Mouse (Mus musculus): ENCODE results near the gene Amy2a3. TPM values are rescaled to one million over a fixed set of nuclear protein-coding genes. Genes with fewer than 3 reads are reported as not detected.
"Not testable (repeated sequence)": the region's sequence is repeated elsewhere in the genome, so short reads cannot be mapped to it uniquely, and the experiment has no call there.

The Amy2a3 gene
- polyA plus RNA-seq (2015; fragmentation: Nextera tagmentation; extraction: Ambion mirVana): 0.62 and 7.0 TPM in 2 replicates

GRCm38 (mm10) chr3:113323952-113324351, at the start of gene Amy2a3:
Amy2a3 (minus strand) TSS chr3:113324052.
- not testable (repeated sequence) for DNase-seq; H3K4me2 ChIP-seq (ENCODE audit: low read depth, low read length); ATAC-seq; H3K9ac ChIP-seq (replicated peaks); H3K4me1 ChIP-seq (ENCODE audit: insufficient read depth); H3K9me3 ChIP-seq (ENCODE audit: low read length); H3K4me3 ChIP-seq (ENCODE audit: low read depth, low read length); H3K27ac ChIP-seq (ENCODE audit: low read depth); H3K27me3 ChIP-seq (ENCODE audit: insufficient read depth, low read length); H3K36me3 ChIP-seq (replicated peaks; ENCODE audit: insufficient read depth, low read length)
- no CpG with 5 or more reads among the region's 4 CpGs for WGBS (ENCODE audit: insufficient replicate concordance)

- H3K27me3 ChIP-seq (ENCODE audit: insufficient read depth, low read length): not testable (repeated sequence)
- whole genome bisulfite sequencing (ENCODE audit: insufficient replicate concordance): no CpG with 5 or more reads among the region's 4 CpGs
Observed at GRCm38 (mm10) chr3:113356558-113356957, 32.7 kb upstream of the Amy2a3 start, which contains the start of gene Amy2a2. Amy2a2 (minus strand) TSS chr3:113356658.

GRCm38 (mm10) chr3:113345484-113345883, 21.6 kb upstream of the Amy2a3 start:
- H3K27me3 ChIP-seq (ENCODE audit: insufficient read depth, low read length); DNase-seq; H3K4me3 ChIP-seq (ENCODE audit: low read depth, low read length); H3K9ac ChIP-seq (replicated peaks); H3K4me1 ChIP-seq (ENCODE audit: insufficient read depth); H3K4me2 ChIP-seq (ENCODE audit: low read depth, low read length); ATAC-seq; H3K9me3 ChIP-seq (ENCODE audit: low read length); H3K27ac ChIP-seq (ENCODE audit: low read depth); H3K36me3 ChIP-seq (replicated peaks; ENCODE audit: insufficient read depth, low read length): not testable (repeated sequence)

More at GRCm38 (mm10) chr3:113356558-113356957, 32.7 kb upstream of the Amy2a3 start, which contains the start of gene Amy2a2:
- not testable (repeated sequence) for H3K36me3 ChIP-seq (replicated peaks; ENCODE audit: insufficient read depth, low read length); H3K4me2 ChIP-seq (ENCODE audit: low read depth, low read length); H3K4me3 ChIP-seq (ENCODE audit: low read depth, low read length); H3K9me3 ChIP-seq (ENCODE audit: low read length); ATAC-seq; H3K9ac ChIP-seq (replicated peaks); DNase-seq; H3K27ac ChIP-seq (ENCODE audit: low read depth); H3K4me1 ChIP-seq (ENCODE audit: insufficient read depth)

GRCm38 (mm10) chr3:113312937-113313336, 10.9 kb downstream of the Amy2a3 start:
- not testable (repeated sequence) for H3K4me3 ChIP-seq (ENCODE audit: low read depth, low read length); ATAC-seq; H3K36me3 ChIP-seq (replicated peaks; ENCODE audit: insufficient read depth, low read length); H3K9me3 ChIP-seq (ENCODE audit: low read length); H3K27me3 ChIP-seq (ENCODE audit: insufficient read depth, low read length); H3K27ac ChIP-seq (ENCODE audit: low read depth); DNase-seq; H3K4me1 ChIP-seq (ENCODE audit: insufficient read depth); H3K9ac ChIP-seq (replicated peaks); H3K4me2 ChIP-seq (ENCODE audit: low read depth, low read length)
- no CpG with 5 or more reads among the region's 3 CpGs for WGBS (ENCODE audit: insufficient replicate concordance)

GRCm38 (mm10) chr3:113291349-113291748, 32.5 kb downstream of the Amy2a3 start, which contains the start of gene Amy2a4:
Amy2a4 (minus strand) TSS chr3:113291449.
- no CpG with 5 or more reads among the region's 4 CpGs for WGBS (ENCODE audit: insufficient replicate concordance)

GRCm38 (mm10) chr3:113280285-113280684, 43.6 kb downstream of the Amy2a3 start:
- H3K36me3 ChIP-seq (replicated peaks; ENCODE audit: insufficient read depth, low read length); H3K4me1 ChIP-seq (ENCODE audit: insufficient read depth); H3K4me2 ChIP-seq (ENCODE audit: low read depth, low read length); H3K9ac ChIP-seq (replicated peaks); H3K27ac ChIP-seq (ENCODE audit: low read depth); H3K27me3 ChIP-seq (ENCODE audit: insufficient read depth, low read length); ATAC-seq; H3K9me3 ChIP-seq (ENCODE audit: low read length); DNase-seq; H3K4me3 ChIP-seq (ENCODE audit: low read depth, low read length): not testable (repeated sequence)

More at GRCm38 (mm10) chr3:113291349-113291748, 32.5 kb downstream of the Amy2a3 start, which contains the start of gene Amy2a4:
- H3K9ac ChIP-seq (replicated peaks); H3K27me3 ChIP-seq (ENCODE audit: insufficient read depth, low read length); DNase-seq; H3K36me3 ChIP-seq (replicated peaks; ENCODE audit: insufficient read depth, low read length); H3K4me2 ChIP-seq (ENCODE audit: low read depth, low read length); H3K27ac ChIP-seq (ENCODE audit: low read depth); H3K9me3 ChIP-seq (ENCODE audit: low read length); H3K4me1 ChIP-seq (ENCODE audit: insufficient read depth); ATAC-seq; H3K4me3 ChIP-seq (ENCODE audit: low read depth, low read length): not testable (repeated sequence)

- H3K4me3 ChIP-seq (ENCODE audit: low read depth, low read length); H3K9me3 ChIP-seq (ENCODE audit: low read length); DNase-seq; H3K27me3 ChIP-seq (ENCODE audit: insufficient read depth, low read length); H3K36me3 ChIP-seq (replicated peaks; ENCODE audit: insufficient read depth, low read length); H3K27ac ChIP-seq (ENCODE audit: low read depth); H3K9ac ChIP-seq (replicated peaks); H3K4me1 ChIP-seq (ENCODE audit: insufficient read depth); H3K4me2 ChIP-seq (ENCODE audit: low read depth, low read length); ATAC-seq: not testable (repeated sequence)
Observed at GRCm38 (mm10) chr3:113279586-113279985, 44.3 kb downstream of the Amy2a3 start.

Other genes starting within 250 kb of the Amy2a3 start
- 13.0 and 16.9 TPM in 2 replicates for gene Amy2a5, start 65.2 kb downstream of the Amy2a3 start, polyA plus RNA-seq (2015; fragmentation: Nextera tagmentation; extraction: Ambion mirVana)
- gene Amy2a4, start 32.6 kb downstream of the Amy2a3 start, polyA plus RNA-seq (2015; fragmentation: Nextera tagmentation; extraction: Ambion mirVana): 0.62 and 7.0 TPM in 2 replicates
- 0.62 and 7.0 TPM in 2 replicates for gene Amy2a2, start 32.6 kb upstream of the Amy2a3 start, polyA plus RNA-seq (2015; fragmentation: Nextera tagmentation; extraction: Ambion mirVana)
- gene Amy2a1, start 208.4 kb upstream of the Amy2a3 start, polyA plus RNA-seq (2015; fragmentation: Nextera tagmentation; extraction: Ambion mirVana): 26.2 and 39.4 TPM in 2 replicates